Mouse (Mus musculus): ENCODE measurements around the gene Tmcc3.
"Not testable (repeated sequence)": the region's sequence is repeated elsewhere in the genome, so short reads cannot be mapped to it uniquely, and the experiment has no call there.

The Tmcc3 gene

DNA sequence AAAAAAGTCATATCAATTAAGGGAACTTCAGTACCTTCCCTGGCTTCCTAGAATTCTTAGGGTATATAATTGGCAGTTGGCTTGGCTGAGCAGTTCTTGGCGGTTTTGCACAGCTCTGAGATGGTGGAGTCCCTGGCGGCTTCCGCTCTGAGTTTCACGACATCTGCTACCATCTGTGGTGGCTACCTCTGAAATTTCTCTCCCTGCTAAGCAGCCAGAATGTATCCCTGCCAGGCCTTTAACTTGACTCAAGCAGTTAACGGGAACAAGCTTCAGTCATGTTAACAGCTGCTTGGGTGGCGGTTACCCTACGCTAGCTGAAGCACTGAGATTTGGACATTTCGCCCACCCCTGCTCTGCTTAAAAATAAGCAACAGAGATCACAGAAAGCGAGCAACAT lies 284.0 kb downstream of the Tmcc3 start:
- no peak for DNase-seq

DNA sequence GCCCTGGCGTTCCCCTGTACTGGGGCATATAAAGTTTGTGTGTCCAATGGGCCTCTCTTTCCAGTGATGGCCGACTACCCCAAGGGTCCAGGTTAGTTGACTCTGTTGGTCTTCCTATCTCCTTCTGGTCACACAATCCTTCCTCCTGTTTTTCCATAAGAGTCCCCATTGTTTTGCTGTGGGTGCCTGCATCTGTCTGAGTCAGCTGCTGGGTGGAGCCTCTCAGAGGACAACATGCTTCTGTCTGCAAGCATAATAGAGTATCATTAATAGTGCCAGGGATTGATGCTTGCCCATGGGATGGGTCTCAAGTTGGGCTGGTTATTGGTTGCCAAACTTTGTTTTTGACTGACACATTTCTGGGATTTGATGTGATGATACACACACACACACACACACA lies 288.1 kb downstream of the Tmcc3 start:
- not testable (repeated sequence) for DNase-seq

- DNase-seq: no peak
These were observed 289.3 kb downstream of the Tmcc3 start for GRCm38 (mm10) chr10:94601034-94601433.

GRCm38 (mm10) chr10:94605491-94605890 lies 293.7 kb downstream of the Tmcc3 start:
- DNase-seq: no peak

GRCm38 (mm10) chr10:94609309-94609777 lies 297.6 kb downstream of the Tmcc3 start:
- DNase-seq: peak; percentile 81

DNA sequence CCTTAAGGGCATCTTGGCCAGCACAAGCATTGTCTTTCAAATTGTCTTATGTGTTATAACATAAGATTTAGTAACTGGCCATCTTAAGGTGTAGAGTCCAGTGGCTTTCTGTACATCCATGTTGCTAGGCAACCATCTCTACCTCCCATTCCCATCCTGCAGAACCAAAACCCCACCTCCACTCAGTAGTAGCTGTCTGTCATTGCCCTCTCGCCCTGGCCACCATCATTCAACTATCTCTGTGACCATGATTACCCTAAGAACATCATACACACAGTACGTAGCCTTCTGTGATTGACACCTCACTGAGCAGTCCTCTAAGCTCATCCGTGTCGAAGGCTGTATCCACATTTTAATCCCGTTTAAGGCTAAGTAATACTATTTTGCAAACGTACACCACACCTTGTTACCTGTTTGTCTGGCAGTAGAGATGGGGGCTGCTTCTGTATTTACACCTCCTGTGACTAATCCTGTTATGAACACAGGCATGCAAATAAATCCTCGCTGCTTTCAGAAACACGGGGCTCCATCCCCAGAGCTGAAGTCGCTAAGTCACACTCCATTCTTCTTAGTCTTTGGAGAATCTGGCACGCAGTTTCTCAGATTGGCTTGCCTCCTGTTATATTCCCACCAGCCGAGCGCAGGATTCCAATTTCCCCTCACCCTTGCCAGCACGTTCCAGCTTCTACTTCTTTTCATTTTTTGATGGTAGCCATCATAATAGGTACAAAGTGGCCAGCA lies 299.6 kb downstream of the Tmcc3 start:
- DNase-seq: peak; percentile 24

DNA sequence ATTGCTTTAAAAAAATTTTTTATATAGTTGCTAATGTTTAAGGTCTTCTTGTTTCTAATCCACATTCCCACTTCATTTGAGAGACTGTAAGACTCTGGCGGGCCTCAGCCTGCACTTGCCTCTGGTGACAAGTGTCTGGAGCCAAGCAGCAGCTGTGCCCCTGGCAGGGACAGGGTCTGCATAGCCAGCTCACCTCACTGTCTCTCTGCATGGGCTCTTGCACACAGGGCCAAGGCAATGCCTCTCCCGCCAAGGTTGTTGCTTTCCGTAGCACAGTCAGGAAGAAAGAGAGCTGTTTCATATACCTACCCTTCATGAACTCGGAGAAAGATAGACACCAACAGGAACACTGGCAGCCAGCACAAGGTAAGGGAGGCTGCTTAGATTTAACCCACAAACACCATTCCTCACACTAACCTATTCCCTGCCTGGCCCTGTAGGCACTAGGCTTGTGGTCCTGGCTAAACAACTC lies 300.3 kb downstream of the Tmcc3 start:
- DNase-seq: no peak

DNA sequence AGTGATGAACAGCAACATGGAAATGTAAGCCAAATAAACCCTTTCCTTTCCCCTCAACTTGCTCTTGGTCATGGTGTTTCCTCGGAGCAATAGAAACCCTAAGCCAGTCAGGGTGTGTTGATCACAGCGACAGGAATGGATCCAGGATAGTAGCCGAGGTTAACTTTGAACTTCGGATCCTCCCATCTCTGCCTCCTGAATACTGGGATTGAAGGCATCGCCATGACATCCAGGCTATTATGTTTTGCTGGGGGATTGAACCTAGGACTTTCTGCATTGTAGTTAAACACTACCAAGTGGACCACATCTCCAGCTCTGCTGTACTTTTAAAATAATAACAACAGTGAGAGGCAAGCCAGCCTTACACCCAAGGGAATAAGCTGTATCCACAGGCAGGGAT lies 307.8 kb downstream of the Tmcc3 start:
- DNase-seq: no peak

DNA sequence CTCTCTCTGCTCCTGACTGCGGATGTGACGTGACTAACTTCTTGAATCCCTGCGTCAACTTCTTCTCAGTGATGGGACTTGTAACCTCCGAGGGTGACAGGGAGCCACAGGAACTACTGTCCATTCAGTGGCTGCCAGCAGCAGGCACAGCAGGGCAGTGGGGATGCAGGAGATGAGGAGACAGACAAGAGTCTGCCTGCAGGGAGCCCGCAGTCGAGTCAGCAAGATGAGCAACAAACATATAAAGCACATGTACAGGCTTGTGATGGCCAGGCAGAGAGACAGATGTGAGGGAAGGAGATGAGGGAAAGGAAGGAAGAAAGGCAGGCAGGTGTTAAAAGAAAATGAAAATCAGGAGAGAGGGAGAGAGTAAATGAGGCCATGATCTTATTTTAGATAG lies 308.8 kb downstream of the Tmcc3 start:
- DNase-seq: no peak

DNA sequence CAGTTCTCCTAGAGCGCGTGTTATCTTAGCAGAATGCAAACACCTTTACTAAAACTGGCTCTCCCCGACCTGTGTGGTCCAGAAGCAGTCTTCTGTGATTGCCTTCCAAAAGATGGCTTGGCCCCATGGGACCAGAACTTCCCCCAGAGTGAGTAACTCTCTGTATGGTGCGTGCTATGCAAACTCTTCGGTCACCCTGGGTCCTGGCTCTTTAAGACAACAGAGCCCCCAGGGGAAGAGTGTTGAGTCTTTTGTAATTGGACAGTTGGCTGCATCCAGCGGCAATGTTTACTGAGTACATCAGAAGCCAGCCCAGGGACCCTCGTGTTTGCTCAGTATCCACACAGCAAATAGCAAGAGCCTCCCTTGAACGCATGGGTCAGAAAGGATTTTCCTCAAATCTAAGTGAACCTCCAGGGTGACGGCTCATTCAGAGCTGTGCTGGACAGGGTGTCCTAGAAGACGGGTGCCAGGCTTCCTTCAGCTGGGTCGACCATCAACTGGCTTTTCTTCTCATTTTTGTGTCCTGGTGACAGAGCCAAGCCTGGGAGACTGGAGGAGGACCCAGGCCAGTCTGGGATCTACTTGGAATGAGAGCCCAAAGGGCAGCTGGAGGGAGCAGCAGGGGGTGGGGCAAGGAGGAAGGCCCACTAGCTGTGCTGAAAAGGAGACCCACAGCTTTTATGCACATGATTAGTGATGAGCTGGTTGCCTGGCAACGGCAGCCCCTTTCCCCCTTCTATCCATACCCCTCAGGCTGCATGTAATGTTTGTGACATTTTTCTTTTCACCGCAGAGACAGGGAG lies 309.9 kb downstream of the Tmcc3 start:
- no peak for DNase-seq

- DNase-seq: no peak
These were observed 310.5 kb downstream of the Tmcc3 start for GRCm38 (mm10) chr10:94622281-94622680.

GRCm38 (mm10) chr10:94622828-94623227 lies 311.1 kb downstream of the Tmcc3 start:
- DNase-seq: no peak

GRCm38 (mm10) chr10:94623617-94624016 lies 311.9 kb downstream of the Tmcc3 start:
- DNase-seq: peak; percentile 92

DNA sequence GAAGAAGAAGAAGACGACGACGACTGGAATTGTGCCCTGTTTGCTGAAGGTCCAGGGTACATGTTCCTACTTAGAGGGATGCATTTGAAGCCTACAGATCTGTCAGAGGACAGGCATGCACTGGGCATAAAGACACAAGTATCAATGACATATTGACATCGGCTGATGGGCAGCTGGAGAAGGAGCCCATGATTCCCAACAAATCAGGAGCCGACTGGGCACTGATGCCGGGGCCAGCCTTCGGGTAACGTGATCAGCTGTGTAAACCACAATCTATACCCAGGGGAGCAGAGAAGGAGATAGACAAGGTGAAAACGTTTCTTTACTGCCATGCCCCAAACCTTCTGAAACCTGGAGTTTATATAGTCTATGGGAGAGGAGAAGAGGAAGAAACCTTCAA lies 313.3 kb downstream of the Tmcc3 start:
- no peak for DNase-seq

GRCm38 (mm10) chr10:94625606-94626005 lies 313.9 kb downstream of the Tmcc3 start:
- DNase-seq: no peak

DNA sequence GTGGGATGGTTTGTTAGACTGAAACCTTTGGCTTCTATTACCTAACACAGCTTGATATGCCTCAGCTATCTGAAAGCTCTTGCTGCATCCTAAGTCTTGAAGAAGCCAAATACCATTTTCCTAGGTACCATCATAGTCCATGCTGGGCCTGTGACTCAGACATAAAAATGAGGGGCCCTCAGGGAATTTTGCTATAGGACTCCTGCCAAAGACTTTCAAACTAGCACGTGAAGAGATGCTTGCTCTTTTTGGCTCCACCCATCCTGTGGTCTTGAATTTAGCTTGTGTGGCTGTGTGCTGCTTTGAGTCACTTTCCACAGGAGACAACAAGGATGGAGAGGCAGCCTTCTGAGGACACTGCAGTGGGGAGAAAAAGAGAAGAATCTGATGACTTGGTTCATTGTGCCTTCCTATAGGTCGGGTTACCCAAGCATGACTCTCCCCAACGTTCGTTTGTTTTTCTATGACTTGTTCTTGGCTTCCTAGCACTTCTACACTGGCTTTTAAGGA lies 319.1 kb downstream of the Tmcc3 start:
- DNase-seq: no peak

- DNase-seq: no peak
These were observed 319.9 kb downstream of the Tmcc3 start for GRCm38 (mm10) chr10:94631541-94632113.

- no peak for DNase-seq
These were observed 320.5 kb downstream of the Tmcc3 start for GRCm38 (mm10) chr10:94632245-94632644.

DNA sequence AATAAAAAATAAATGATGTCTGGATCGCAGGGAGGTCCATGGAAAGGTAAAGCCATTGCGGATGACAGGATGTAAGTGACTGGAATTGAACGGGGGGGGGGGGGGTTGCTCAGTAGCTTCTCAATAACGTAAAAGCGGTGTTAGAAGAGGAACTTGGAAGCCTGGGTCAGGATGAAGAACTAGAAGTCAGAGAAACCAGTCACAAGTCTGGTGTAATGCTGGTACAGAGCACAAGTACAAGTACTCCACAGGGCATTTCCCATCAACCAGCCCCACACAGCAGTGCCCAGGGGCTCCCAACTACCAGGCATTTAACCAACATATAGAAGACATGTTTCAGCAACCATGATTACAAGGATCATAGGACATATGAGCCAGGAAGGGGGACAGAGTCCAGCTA lies 326.9 kb downstream of the Tmcc3 start:
- DNase-seq: no peak

- DNase-seq: no peak
These were observed 327.5 kb downstream of the Tmcc3 start for GRCm38 (mm10) chr10:94639281-94639680.

GRCm38 (mm10) chr10:94640067-94640466 lies 328.3 kb downstream of the Tmcc3 start:
- DNase-seq: no peak
